Mouse (Mus musculus): ENCODE results near the gene Lyg1.

DNA sequence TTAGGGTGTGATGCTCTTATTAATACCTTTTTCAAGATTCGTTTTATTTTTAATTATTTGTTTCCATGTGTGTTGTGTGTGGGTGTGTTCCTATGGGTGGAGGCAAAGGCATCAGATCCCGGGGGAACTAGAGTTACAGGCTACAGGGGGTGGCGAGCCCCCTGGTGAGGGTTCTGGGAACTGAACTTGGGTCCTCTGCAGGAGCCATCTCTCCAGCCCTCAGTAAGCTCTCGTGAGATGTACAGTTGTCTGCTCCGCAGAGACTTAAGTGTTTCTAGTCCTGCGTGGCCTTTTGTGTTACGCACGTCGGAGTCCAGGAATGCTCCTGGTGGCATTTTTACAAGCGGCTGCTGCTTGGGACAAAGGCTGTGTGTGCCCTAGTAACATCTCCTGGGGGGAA lies 8.0 kb upstream of the Lyg1 start:
- TF ChIP-seq CTCF (IDR thresholded peaks at IDR 0.05; ENCODE audit: low read depth, low read length), result no peak
- no peak for TF ChIP-seq POLR2A (IDR thresholded peaks at IDR 0.05; ENCODE audit: extremely low read depth, insufficient read depth, low read length)

Measured in liver, adult 2 months (tissue).